Mouse (Mus musculus) lung, embryonic 16.5 days (tissue): Measurements from ENCODE around the gene Lgi4. TPM values are rescaled to one million over a fixed set of nuclear protein-coding genes. Genes with fewer than 3 reads are reported as not detected.
A peak's percentile ranks its signal among the peaks of the same experiment; 100 is the strongest.

Experiments
- ATAC-seq: fragments of 200-750 bp; cut with Nextera tagmentation; 2 replicates; pipeline ENCODE4 v1.8.0; 2017; ENCODE audit warnings: low read depth, mild to moderate bottlenecking, moderate library complexity
- H3K27ac ChIP-seq: fragments of 300-500 bp; sonication (generic); 2 replicates; pipeline ENCODE4 v1.5.1; 2014; ENCODE audit warnings: mild to moderate bottlenecking, control low read depth, low read length
- H3K27me3 ChIP-seq: fragments of 300-500 bp; sonication (generic); 2 replicates; pipeline ENCODE4 v1.6.1; 2014; ENCODE audit warnings: low read depth, low read length, mixed read lengths; ENCODE audit not compliant: control insufficient read depth, insufficient read depth
- H3K36me3 ChIP-seq: fragments of 300-500 bp; sonication (generic); 2 replicates; pipeline ENCODE4 v1.6.1; 2014; ENCODE audit warnings: low read length; ENCODE audit not compliant: control insufficient read depth, insufficient read depth
- H3K4me1 ChIP-seq: fragments of 300-500 bp; sonication (generic); replicated peaks from 2 replicates; pipeline ENCODE4 v1.6.1; 2014; ENCODE audit warnings: low read length, mixed read lengths; ENCODE audit not compliant: control insufficient read depth, insufficient read depth
- H3K4me2 ChIP-seq: fragments of 300-500 bp; sonication (generic); 2 replicates; pipeline ENCODE4 v1.6.1; 2014; ENCODE audit warnings: low read depth, low read length, control low read depth
- H3K4me3 ChIP-seq: fragments of 300-500 bp; sonication (generic); 2 replicates; pipeline ENCODE4 v1.5.1; 2014; ENCODE audit warnings: mild to moderate bottlenecking, low read length, control low read depth
- H3K9ac ChIP-seq: fragments of 300-500 bp; sonication (generic); 2 replicates; pipeline ENCODE4 v1.6.1; 2014; ENCODE audit warnings: low read length, control low read depth
- H3K9me3 ChIP-seq: fragments of 300-500 bp; sonication (generic); 2 replicates; pipeline ENCODE4 v1.6.1; 2016; ENCODE audit warnings: low read length; ENCODE audit not compliant: control insufficient read depth
- WGBS: fragments of 180-500 bp; shearing (Covaris S2); extraction: QIAGEN DNeasy Blood & Tissue Kit; methylation state at CpG from one replicate; pipeline ENCODE4 v1.1.7; 2014; 5-methylcytosine and 5-hydroxymethylcytosine counted together
- polyA plus RNA-seq: library from polyadenylated mRNA; unstranded; fragments of >200 nt; fragmentation: Nextera tagmentation; extraction: Ambion mirVana; gene quantifications from 2 replicates; pipeline ENCODE4 v1.2.1, GENCODE M21; 2015

The Lgi4 gene
- polyA plus RNA-seq, 1 experiment from 2014 or later, result 0.38 TPM

DNA sequence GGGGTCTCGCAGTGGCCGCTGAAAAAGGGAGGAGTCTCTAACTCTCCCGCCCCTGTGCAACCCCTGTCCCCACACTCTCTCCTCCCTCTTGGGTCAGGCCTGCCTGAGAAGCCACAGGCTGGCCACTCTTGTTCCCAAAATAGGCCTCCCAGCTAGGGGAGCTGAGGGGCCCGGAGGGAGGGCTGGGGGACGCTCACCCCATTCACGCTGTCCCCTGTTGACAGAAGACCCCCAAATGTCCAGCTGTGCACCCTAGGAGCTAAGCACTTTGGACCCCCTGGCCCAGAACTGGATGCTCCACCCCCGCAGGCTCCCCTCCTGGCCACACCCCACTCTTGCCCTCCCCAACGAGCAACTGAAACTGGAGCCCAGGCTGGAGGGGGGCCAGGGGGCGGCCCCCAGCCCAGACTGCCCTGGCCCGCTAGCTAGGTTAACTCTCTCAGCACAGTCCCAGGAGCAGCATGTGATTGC, 3.8 kb upstream of the Lgi4 start:
- Histone ChIP-seq H3K4me1 (peaks cover 37% of the 10 kb centered on the region), H3K9me3 (no peaks in the 10 kb centered on the region), H3K4me2 (peak overlapping the region; percentile 41), H3K27ac (peak overlapping the region; percentile 79), H3K4me3 (peak overlapping the region; percentile 41), H3K36me3 (no peaks in the 10 kb centered on the region), H3K27me3 (peaks cover 31% of the 10 kb centered on the region), H3K9ac (peak overlapping the region; percentile 55)
- ATAC-seq, result peak; percentile 92
- WGBS, result 8% methylated on average over 10 of the region's 10 CpGs

DNA sequence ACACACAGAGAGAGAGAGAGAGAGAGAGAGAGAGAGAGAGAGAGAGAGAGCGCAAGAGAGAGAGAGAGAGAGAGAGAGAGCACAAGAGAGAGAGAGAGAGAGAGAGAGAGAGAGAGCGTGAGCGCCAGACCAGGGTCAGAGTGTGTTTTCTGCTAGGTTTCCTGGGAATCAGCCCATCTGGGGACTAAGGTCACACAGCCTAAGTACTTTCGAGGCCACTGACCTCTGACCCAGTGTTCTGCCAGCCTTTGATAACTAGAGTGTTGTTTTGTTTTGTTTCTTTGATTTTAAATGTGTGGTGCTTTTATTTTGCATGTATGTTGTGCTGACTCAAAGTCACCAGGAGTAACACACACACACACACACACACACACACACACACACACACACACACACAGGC, 3.3 kb upstream of the Lgi4 start:
- Histone ChIP-seq H3K4me3 (no peak overlapping the region), H3K27ac (no peak overlapping the region), H3K4me2 (no peak overlapping the region), H3K9me3 (no peaks in the 10 kb centered on the region), H3K4me1 (peaks cover 35% of the 10 kb centered on the region), H3K27me3 (peaks cover 26% of the 10 kb centered on the region), H3K36me3 (no peaks in the 10 kb centered on the region), H3K9ac (no peak overlapping the region)
- 34% methylated on average over 3 of the region's 4 CpGs for WGBS
- no peak; the same call in 1 of the 2 replicates for ATAC-seq

GRCm38 (mm10) chr7:31056448-31056847, 2.7 kb upstream of the Lgi4 start:
- H3K36me3 ChIP-seq, result no peaks in the 10 kb centered on the region
- no peak overlapping the region for H3K4me3 ChIP-seq
- no peak overlapping the region for H3K4me2 ChIP-seq
- H3K4me1 ChIP-seq, result peaks cover 30% of the 10 kb centered on the region
- ATAC-seq, result no peak
- H3K27me3 ChIP-seq, result peaks cover 20% of the 10 kb centered on the region
- H3K27ac ChIP-seq, result no peak overlapping the region
- WGBS, result 70% methylated on average over 7 of the region's 7 CpGs
- no peak overlapping the region for H3K9ac ChIP-seq
- no peaks in the 10 kb centered on the region for H3K9me3 ChIP-seq

DNA sequence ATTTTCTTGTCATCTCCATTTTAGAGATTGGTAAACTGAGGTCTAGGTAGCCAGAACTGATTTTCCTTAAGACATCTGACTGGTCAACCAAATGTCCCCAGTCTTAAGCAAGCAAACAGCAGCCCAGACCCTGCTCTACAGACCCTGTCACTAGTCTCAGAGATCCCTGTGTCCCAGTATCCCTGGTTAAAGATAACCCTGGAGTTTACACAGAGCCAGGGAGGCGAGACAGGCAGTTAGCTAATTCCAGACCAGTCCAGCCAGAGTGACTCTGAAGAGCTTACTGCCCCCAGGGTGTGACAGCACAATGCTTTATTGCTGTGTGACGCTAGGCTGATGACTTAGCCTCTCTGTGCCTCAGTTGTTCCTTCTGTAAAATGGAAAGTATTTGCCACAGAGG, 2.1 kb upstream of the Lgi4 start, which contains the start of gene Fxyd1:
TSS of gene Fxyd1 (minus strand) at position 129 of the 400 bp plus-strand sequence.
- 74% methylated on average over 2 of the region's 2 CpGs for WGBS
- Histone ChIP-seq H3K4me1 (peaks cover 26% of the 10 kb centered on the region), H3K27ac (no peak within 1 kb of the TSS), H3K9ac (no peak within 1 kb of the TSS), H3K36me3 (no peaks in the 10 kb centered on the region), H3K27me3 (peaks cover 14% of the 10 kb centered on the region), H3K4me2 (no peak within 1 kb of the TSS), H3K4me3 (no peak within 1 kb of the TSS), H3K9me3 (no peaks in the 10 kb centered on the region)
- ATAC-seq, result no peak

- H3K9me3 ChIP-seq, result no peaks in the 10 kb centered on the region
- no peak overlapping the region for H3K4me2 ChIP-seq
- H3K4me1 ChIP-seq, result peaks cover 20% of the 10 kb centered on the region
- no peaks in the 10 kb centered on the region for H3K36me3 ChIP-seq
- 67% methylated on average over 5 of the region's 5 CpGs for WGBS
- no peak overlapping the region for H3K27ac ChIP-seq
- H3K27me3 ChIP-seq, result peaks cover 7% of the 10 kb centered on the region
- no peak overlapping the region for H3K9ac ChIP-seq
- no peak for ATAC-seq
- H3K4me3 ChIP-seq, result no peak overlapping the region
Observed at GRCm38 (mm10) chr7:31057730-31058129, 1.4 kb upstream of the Lgi4 start.

GRCm38 (mm10) chr7:31058211-31058610, 931 bp upstream of the Lgi4 start:
- no peak for ATAC-seq
- Histone ChIP-seq H3K9ac (no peak overlapping the region), H3K27ac (no peak overlapping the region), H3K27me3 (peaks cover 2% of the 10 kb centered on the region), H3K4me1 (peaks cover 16% of the 10 kb centered on the region), H3K4me3 (no peak overlapping the region), H3K9me3 (no peaks in the 10 kb centered on the region), H3K4me2 (no peak overlapping the region), H3K36me3 (no peaks in the 10 kb centered on the region)
- 85% methylated on average over 6 of the region's 6 CpGs for WGBS

DNA sequence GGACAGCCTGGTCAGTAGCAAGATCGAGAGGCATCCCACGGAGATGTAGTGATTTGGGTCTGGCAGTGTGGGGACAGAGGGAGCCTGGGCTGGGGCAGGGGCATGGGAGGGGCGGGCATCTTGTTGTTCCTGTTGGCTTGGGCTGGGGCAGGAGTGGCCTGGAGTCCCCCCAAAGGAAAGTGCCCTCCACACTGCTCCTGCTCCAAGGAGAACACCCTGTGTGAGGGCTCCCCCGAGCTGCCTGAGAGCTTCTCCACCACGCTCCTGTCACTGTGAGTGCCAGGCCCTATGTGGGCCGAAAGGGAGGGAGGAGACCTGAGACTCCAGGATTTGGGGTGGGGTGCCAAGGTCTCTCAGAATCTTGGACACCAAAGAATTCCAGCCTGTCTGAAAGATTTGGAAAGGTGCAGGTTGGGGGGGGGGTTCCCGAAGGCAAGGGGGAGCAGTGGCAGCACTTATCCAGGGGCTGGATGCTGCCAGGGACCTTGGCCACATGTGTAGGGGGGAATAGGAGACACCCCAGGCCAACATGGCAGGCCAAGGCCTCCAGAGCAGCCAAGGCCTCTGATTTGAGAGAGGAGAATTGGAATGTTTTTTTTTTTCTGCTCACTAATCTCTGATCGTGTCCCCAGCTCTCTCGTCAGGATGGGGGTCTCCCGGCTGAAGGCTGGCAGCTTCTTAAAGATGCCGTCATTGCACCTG, 928 bp downstream of the Lgi4 start:
- Histone ChIP-seq H3K9me3 (no peaks in the 10 kb centered on the region), H3K36me3 (no peaks in the 10 kb centered on the region), H3K4me3 (no peak overlapping the region), H3K9ac (no peak overlapping the region), H3K27ac (no peak overlapping the region), H3K27me3 (no peaks in the 10 kb centered on the region), H3K4me1 (peaks cover 11% of the 10 kb centered on the region), H3K4me2 (no peak overlapping the region)
- WGBS, result 66% methylated on average over 11 of the region's 11 CpGs
- ATAC-seq, result no peak

GRCm38 (mm10) chr7:31060621-31061010, 1.5 kb downstream of the Lgi4 start:
- 84% methylated on average over 7 of the region's 7 CpGs for WGBS
- no peak for ATAC-seq
- Histone ChIP-seq H3K36me3 (no peaks in the 10 kb centered on the region), H3K27me3 (no peaks in the 10 kb centered on the region), H3K4me3 (no peak overlapping the region), H3K27ac (no peak overlapping the region), H3K9ac (no peak overlapping the region), H3K4me2 (no peak overlapping the region), H3K9me3 (no peaks in the 10 kb centered on the region), H3K4me1 (peaks cover 8% of the 10 kb centered on the region)

- Histone ChIP-seq H3K36me3 (no peaks in the 10 kb centered on the region), H3K9me3 (no peaks in the 10 kb centered on the region), H3K4me2 (no peak overlapping the region), H3K9ac (no peak overlapping the region), H3K4me1 (peaks cover 12% of the 10 kb centered on the region), H3K27me3 (no peaks in the 10 kb centered on the region), H3K4me3 (no peak overlapping the region), H3K27ac (no peak overlapping the region)
- WGBS, result 83% methylated on average over 12 of the region's 12 CpGs
- ATAC-seq, result no peak
Observed at GRCm38 (mm10) chr7:31063074-31063560, 4.0 kb downstream of the Lgi4 start.
